Mouse (Mus musculus) CD4-positive naive resting alpha-beta T cell, adult 76 days (primary cell): ENCODE results near the gene Cldn34a. TPM values are rescaled to one million over a fixed set of nuclear protein-coding genes. Genes with fewer than 3 reads are reported as not detected.

ENCODE experiments used
- total RNA-seq: library from RNA; stranded (reverse); gene quantifications from one replicate; pipeline ENCODE4 v1.2.4, GENCODE M21; 2023

Cldn34a gene
- total RNA-seq = not detected

GRCm38 (mm10) chrX:152563034-152563433 is at the start of gene Cldn34a:
TSS of gene Cldn34a (plus strand) at chrX:152563334.

Other genes starting within 250 kb of the Cldn34a start
- gene Kantr, start 235.8 kb upstream of the Cldn34a start, total RNA-seq = 15.4 TPM
- gene Tspyl2, start 220.9 kb upstream of the Cldn34a start, total RNA-seq = 79.2 TPM
- gene Gpr173, start 194.6 kb upstream of the Cldn34a start, total RNA-seq = not detected
- 0.12 TPM for gene Shroom2, start 206.1 kb downstream of the Cldn34a start, total RNA-seq
- not detected for gene Gpr143, start 218.6 kb downstream of the Cldn34a start, total RNA-seq